In genomic region chr3:103278561-103279181, GRCm38 (mm10) we compare ENCODE assay signal across 8 mouse cellular contexts. TPM values are rescaled to one million over a fixed set of nuclear protein-coding genes. Genes with fewer than 3 reads are reported as not detected.
DNase-seq lines count a peak whose midpoint lies in the region; ATAC-seq and TF ChIP-seq lines count a peak whose summit lies in the region.

No protein-coding gene starts in this region.

- H3K9ac ChIP-seq in kidney, embryonic 14.5 days (ENCODE audit: low read depth, low read length) = peak overlapping the region; percentile 99
- peak overlapping the region; percentile 94 for H3K9ac ChIP-seq in heart, embryonic 14.5 days (ENCODE audit: low read length)
- H3K9ac ChIP-seq in midbrain, embryonic 13.5 days (replicated peaks) = peak overlapping the region; percentile 98

- peak overlapping the region; percentile 49 for H3K4me2 ChIP-seq in kidney, embryonic 14.5 days (replicated peaks; ENCODE audit: low read depth, low read length)
- H3K4me2 ChIP-seq in heart, embryonic 14.5 days (ENCODE audit: low read length) = peak overlapping the region; percentile 89
- H3K4me2 ChIP-seq in midbrain, embryonic 13.5 days (replicated peaks) = peak overlapping the region; percentile 64

- H3K36me3 ChIP-seq in kidney, embryonic 14.5 days (ENCODE audit: control insufficient read depth, insufficient read depth, low read length) = no peaks in the 10 kb centered on the region; the same call in 1 of the 2 replicates
- H3K36me3 ChIP-seq in G1E (replicated peaks) = peaks cover 14% of the 10 kb centered on the region
- H3K36me3 ChIP-seq in heart, embryonic 14.5 days (ENCODE audit: control insufficient read depth, insufficient read depth, low read length) = no peaks in the 10 kb centered on the region
- H3K36me3 ChIP-seq in midbrain, embryonic 13.5 days = peaks cover 7% of the 10 kb centered on the region

- peak overlapping the region; percentile 72 for H3K4me3 ChIP-seq in kidney, embryonic 14.5 days (ENCODE audit: low read length)
- peak overlapping the region; percentile 99 for H3K4me3 ChIP-seq in G1E (ENCODE audit: low read depth, low read length)
- H3K4me3 ChIP-seq in heart, embryonic 14.5 days (ENCODE audit: control insufficient read depth in 1 of 2, insufficient read depth in 1 of 2, low read depth in 1 of 2, low read length in 2 of 2) = peak overlapping the region; percentile 98 to 100
- peak overlapping the region; percentile 97 for H3K4me3 ChIP-seq in midbrain, embryonic 13.5 days (replicated peaks)

- no peaks in the 10 kb centered on the region for H3K27me3 ChIP-seq in kidney, embryonic 14.5 days (ENCODE audit: control insufficient read depth, insufficient read depth, low read length)
- H3K27me3 ChIP-seq in G1E (ENCODE audit: insufficient read depth, low read length) = no peaks in the 10 kb centered on the region
- no peaks in the 10 kb centered on the region for H3K27me3 ChIP-seq in heart, embryonic 14.5 days (ENCODE audit: control insufficient read depth, insufficient read depth, low read length)
- no peaks in the 10 kb centered on the region for H3K27me3 ChIP-seq in midbrain, embryonic 13.5 days

- no peak for TF ChIP-seq CTCF in G1E (IDR thresholded peaks at IDR 0.05; ENCODE audit: low read depth, low read length)

- ATAC-seq in kidney, embryonic 14.5 days (ENCODE audit: low FRiP score, low TSS enrichment) = no peak
- ATAC-seq in G1E (ENCODE audit: extremely low read depth, insufficient number of reproducible peaks, low FRiP score, poor library complexity, severe bottlenecking) = 0 out of 2 replicates have a peak, but pooled peaks have one; percentile 19
- ATAC-seq in heart, embryonic 14.5 days (ENCODE audit: insufficient number of reproducible peaks, insufficient read depth, low FRiP score, low read depth) = no peak
- no peak for ATAC-seq in midbrain, embryonic 13.5 days

- peaks cover 12% of the 10 kb centered on the region for H3K4me1 ChIP-seq in kidney, embryonic 14.5 days (ENCODE audit: control insufficient read depth, insufficient read depth, low read length)
- H3K4me1 ChIP-seq in G1E (ENCODE audit: insufficient read depth, low read depth, low read length) = peaks cover 32% of the 10 kb centered on the region
- peaks cover 5 to 17% of the 10 kb centered on the region in 2 experiments; a peak in 3 of 4 replicates for H3K4me1 ChIP-seq in heart, embryonic 14.5 days (ENCODE audit: control insufficient read depth in 2 of 2, insufficient read depth in 2 of 2, low read length in 2 of 2)
- peaks cover 29% of the 10 kb centered on the region for H3K4me1 ChIP-seq in midbrain, embryonic 13.5 days (replicated peaks)

- no peaks in the 10 kb centered on the region for H3K9me3 ChIP-seq in kidney, embryonic 14.5 days (ENCODE audit: control insufficient read depth, low read length)
- H3K9me3 ChIP-seq in G1E (replicated peaks) = no peaks in the 10 kb centered on the region
- no peaks in the 10 kb centered on the region for H3K9me3 ChIP-seq in heart, embryonic 14.5 days (ENCODE audit: control insufficient read depth, low read length)
- no peaks in the 10 kb centered on the region for H3K9me3 ChIP-seq in midbrain, embryonic 13.5 days

- DNase-seq in kidney, adult 8-10 months = no peak
- DNase-seq in G1E (ENCODE audit: low spot score) = no peak
- peak; percentile 40 for DNase-seq in embryo, embryonic 11 days
- DNase-seq in layer of hippocampus, postnatal 14 days (ENCODE audit: low spot score in 2 of 2) = peak; percentile 30 to 35
- DNase-seq in T-cell, adult 2 months (ENCODE audit: low spot score) = no peak

- WGBS in kidney, embryonic 14.5 days = 7% methylated on average over 11 of the region's 11 CpGs
- WGBS in heart, embryonic 14.5 days = 9% methylated on average over 11 of the region's 11 CpGs
- WGBS in midbrain, embryonic 13.5 days = 17% methylated on average over 11 of the region's 11 CpGs

- peak overlapping the region; percentile 97 for H3K27ac ChIP-seq in kidney, embryonic 14.5 days (ENCODE audit: low read depth, low read length)
- H3K27ac ChIP-seq in heart, embryonic 14.5 days (replicated peaks in 1 of 2; ENCODE audit: control insufficient read depth in 1 of 2, insufficient read depth in 1 of 2, low read depth in 2 of 2, low read length in 2 of 2) = peak overlapping the region; percentile 81 to 94
- H3K27ac ChIP-seq in midbrain, embryonic 13.5 days = peak overlapping the region; percentile 97

RNA-seq across cellular contexts. Expression of gene Trim33, which starts 0.4 kb away (rescaled TPM):
- 27.0 and 35.3 TPM in 2 replicates for polyA plus RNA-seq in kidney, embryonic 14.5 days (2014; fragmentation: Nextera tagmentation; extraction: Ambion mirVana)
- total RNA-seq in G1E (2014; fragmentation: Nextera tagmentation) (188 and 278 TPM in 2 replicates), G1E (2017) (93.7 and 103 TPM in 2 replicates)
- 7.7 and 7.9 TPM in 2 replicates for polyA plus RNA-seq in G1E (2012)
- polyA plus RNA-seq in heart, embryonic 14.5 days (2014; fragmentation: Nextera tagmentation; extraction: Ambion mirVana) = 13.8 and 15.3 TPM in 2 replicates
- total RNA-seq in layer of hippocampus, postnatal 14 days (2021) = 10 to 100 TPM; 50.1 to 50.2 TPM
- 38.4 and 42.0 TPM in 2 replicates for polyA plus RNA-seq in midbrain, embryonic 13.5 days (2015; fragmentation: Nextera tagmentation; extraction: Ambion mirVana)

Comparison
In these comparisons a context has a peak if more than half of its experiments do, and no peak if none do; other contexts are left out.
1. DNase-seq: peak in embryo, embryonic 11 days (single experiment) and layer of hippocampus, postnatal 14 days (2 of 2); none in kidney, adult 8-10 months (0 of 2), G1E (single experiment) and T-cell, adult 2 months (single experiment).
2. Peak in every context shown above with its lines, with median percentiles within 50 percentile points of each other: H3K27ac ChIP-seq, H3K4me2 ChIP-seq, H3K4me3 ChIP-seq and H3K9ac ChIP-seq.